Mouse (Mus musculus) C2C12 (cell line): ENCODE results near the gene 1700037C18Rik.

ENCODE experiments used
- CTCF ChIP-seq: IDR thresholded peaks from one replicate; pipeline ENCODE4 v1.5.1; 2011; ENCODE audit not compliant: control insufficient read depth, insufficient read depth, insufficient read length
- MAX ChIP-seq: IDR thresholded peaks from one replicate; pipeline ENCODE4 v1.6.1; 2011; ENCODE audit warnings: mild to moderate bottlenecking, control low read depth
- MYOD1 ChIP-seq: IDR thresholded peaks from one replicate; pipeline ENCODE4 v1.6.1; 2011; ENCODE audit warnings: low read depth; ENCODE audit not compliant: control insufficient read depth, insufficient read length

- TF ChIP-seq CTCF (no peak), MAX (no peak), MYOD1 (no peak)
Observed at GRCm38 (mm10) chr16:3891621-3892295, 16.7 kb downstream of the 1700037C18Rik start.
